Mouse (Mus musculus) layer of hippocampus, adult 9-11 months (tissue): ENCODE results near the gene Pgs1.

Source experiments
- DNase-seq: peaks from one replicate; pipeline ENCODE4 v3.0.0; 2022

Pgs1 gene

GRCm38 (mm10) chr11:117977694-117978360, 8.3 kb upstream of the Pgs1 start:
- DNase-seq, result no peak

DNA sequence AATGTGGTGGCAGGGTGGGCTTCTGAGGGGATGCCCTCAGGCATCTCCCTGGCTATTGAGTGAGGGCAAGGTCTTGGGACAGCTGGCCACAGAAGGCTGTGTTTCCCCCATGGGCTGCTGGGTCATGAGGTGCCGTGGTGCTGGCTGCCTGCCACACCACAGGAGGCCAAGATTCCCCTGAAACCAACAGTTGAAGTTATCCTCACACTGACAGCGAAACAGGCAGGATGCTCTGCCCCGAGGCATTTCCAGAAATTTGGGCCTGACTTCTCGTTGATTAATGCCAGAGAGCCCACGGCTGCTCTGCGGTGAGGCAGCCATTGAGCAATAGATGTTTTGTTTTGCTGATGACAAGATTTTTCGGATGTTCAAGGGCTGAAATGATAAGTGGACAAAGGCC, 6.7 kb upstream of the Pgs1 start:
- no peak for DNase-seq

GRCm38 (mm10) chr11:117982426-117982825, 3.7 kb upstream of the Pgs1 start:
- DNase-seq, result no peak

DNA sequence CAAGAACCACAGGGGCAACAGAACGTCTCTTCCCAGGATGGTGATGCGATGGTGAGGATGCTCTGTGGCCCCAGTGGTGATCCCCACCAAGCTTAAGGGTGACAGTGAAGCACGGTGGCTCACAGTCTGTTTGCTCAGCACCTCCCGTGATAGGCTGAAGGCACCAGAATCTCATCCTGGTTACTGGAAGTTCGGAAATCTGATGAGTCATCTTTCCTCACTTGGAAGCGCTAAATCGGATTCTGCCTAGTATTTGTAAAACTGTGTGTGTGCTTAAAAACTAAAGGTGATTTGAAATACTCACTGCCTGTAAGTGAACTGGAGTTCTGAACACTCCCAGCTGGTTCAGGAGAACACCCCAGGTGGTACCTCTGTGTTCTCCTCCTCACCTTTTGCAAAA, 2.3 kb upstream of the Pgs1 start:
- DNase-seq, result no peak

DNA sequence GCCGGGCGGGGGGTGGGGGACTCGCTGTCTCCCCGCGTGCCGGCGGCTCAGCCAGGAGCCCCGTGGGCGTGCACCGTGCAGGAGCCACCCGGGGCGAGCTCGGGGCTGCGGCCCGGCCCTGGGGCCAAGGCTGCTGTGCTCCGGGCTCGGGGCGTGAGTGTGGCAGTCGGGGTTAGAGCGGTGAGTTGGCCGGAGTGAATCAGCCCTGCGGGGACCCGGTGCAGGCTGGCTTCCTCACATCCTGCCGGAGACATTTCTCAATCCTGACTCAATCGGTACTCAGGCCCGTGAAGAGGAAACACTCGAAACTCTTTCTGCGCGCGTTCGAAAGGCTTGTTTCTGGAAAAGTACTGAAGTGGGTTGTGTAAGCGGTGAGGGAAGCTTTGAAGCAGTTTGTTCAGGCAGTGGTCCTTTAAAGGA, 950 bp downstream of the Pgs1 start:
- DNase-seq, result no peak

DNA sequence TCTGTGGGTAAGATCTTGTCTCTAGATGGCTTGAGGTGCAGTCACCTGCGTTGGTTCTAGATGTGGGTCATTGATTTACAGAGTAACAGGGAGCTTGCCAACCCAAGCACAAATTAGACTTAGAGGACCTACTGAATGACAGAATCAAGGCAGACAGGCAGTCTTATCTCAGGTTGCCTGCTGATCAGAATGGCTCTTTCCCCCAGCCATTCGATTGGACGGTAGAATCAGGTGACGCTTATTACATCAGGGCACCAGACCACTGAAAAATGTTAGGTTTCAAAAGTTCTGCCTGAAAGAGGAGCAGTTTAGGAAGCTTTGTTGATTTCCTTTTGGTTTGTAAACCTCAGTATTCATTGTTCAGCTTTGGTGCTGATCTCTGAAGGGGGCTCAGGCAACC, 1.9 kb downstream of the Pgs1 start:
- DNase-seq, result no peak

DNA sequence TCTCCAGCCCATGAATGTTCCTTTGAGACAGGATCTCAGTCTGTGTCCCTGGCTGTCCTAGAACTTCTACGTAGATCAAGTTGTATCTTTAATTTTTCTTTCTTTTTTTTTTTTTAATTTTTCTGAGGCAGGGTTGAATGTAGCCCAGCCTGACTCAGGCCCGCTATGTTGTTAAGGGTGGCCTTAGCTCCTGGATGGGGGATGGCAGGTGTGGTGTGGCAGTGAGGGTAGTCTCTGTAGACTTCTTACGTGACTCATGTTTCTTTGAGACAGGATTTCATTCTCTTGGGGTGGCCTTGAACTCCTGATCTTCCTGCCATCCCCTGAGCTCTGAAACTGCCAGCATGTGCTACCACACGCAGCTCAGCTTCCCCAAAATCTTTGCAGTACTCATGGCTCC, 3.1 kb downstream of the Pgs1 start:
- DNase-seq, result no peak

- DNase-seq, result no peak
These were observed 3.8 kb downstream of the Pgs1 start for GRCm38 (mm10) chr11:117989926-117990325.

DNA sequence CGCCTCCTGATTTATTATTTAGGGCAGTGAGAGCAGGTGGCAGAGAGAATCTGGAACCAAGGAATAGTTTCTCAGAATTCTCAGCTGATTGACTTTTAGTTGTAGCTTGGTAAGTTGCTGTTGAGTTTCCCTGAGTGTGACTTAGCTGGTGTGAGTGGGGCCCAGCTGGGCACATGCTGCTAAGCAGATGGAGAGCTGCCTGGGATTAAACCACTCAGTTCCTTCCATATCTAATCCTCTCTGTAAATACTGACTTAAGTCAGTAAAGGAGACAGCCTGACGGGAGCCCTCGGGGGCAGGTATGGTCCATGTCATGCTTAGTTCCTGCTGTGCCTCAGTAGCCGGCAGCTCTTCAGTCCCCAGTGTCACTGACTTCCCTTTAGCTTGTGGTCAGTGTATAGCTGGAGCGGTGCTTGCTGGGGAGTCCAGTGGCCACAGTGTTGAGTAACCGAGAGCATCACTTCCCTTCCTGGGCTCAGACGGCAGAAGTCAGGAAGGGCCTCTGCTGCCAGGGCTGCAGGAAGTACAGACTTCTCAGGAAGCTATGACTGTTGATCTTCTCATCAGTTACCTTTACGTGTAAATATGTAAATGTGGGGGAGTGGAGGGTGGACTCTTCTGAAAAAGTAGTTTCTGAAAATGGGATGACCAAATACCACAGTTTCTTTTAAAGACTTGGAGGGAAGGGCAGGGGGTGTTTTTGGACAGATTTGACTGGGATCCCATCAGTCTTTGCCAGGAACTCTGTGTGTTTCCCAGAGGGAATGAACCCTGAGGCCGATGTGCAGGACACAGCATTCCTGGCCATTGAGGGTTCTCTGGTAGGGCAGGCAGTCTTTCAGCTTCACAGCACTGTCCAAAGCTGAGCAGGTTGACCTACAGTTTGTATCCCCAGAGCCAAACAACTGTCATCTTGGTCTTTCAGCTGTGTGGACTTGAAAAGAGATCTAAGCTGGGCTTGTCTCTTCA, 5.7 kb downstream of the Pgs1 start:
- peak; percentile 85 for DNase-seq

DNA sequence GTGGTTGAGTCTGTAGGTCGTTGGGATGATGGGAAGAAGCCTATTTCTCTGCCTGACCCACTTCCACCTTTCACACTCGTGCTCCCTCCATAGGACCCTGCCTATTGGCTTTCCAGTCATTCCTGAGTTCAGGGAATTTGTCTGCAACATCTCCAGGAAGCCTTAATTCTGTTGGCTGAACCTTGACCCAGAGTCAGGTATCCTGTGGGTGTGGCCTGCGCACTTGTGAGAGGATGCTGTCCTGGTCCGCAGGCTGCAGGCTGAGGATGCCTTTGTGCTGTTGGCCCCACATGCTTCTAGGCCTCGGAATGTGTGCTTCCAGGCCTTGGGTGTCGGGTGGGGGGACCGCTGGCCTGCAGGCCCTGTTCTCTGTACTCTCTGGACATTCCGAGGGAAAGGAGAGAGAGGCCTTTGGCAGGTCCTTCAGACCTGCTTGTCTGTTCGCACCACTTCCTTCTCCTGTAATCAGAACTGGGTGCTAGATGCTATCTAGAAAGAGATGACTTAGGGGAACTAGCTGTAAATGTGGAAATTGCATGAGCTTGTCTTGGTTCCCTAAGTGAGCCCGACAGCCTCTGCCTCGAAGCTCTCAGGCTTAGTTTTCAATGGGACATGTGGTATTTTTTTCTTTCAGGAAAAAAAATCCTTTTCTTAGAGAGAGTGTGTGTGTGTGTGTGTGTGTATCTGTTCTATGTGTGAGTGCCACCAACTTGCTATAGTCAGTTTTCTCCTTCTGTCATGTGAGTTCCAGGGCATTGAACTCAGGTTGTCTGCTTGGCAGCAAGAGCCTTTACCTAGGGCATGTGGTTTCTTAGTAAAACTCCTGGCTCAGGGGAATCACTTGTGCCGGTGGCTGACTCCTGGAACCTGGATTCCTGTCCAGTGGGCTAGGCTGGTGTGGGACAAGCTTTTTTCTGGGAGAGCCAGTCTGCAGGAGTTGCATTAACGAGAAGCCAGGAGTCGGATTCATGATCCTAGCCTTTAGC, 7.4 kb downstream of the Pgs1 start:
- DNase-seq, result no peak

- no peak for DNase-seq
These were observed 8.4 kb downstream of the Pgs1 start for GRCm38 (mm10) chr11:117994250-117995057.

GRCm38 (mm10) chr11:117995255-117995654, 9.2 kb downstream of the Pgs1 start:
- no peak for DNase-seq

DNA sequence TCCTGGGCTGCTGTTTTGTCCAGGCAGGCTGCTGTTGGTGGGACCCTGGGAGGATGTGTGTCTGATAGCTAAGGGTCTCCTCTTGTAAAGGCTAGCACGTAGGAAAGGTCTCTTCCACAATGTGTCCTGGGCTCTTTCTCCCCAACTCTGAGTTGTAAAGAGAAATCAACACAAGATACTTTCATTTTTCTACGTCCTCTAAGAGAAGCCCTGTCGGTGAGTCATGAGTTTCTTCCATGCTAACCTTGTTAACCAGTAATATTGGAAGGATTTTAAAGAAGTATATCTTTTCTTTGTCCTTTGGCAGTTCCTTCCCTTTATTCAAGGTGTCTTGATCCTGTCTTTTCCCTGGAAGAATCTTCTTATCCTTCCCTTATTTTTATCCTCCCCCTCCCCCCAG, 9.6 kb downstream of the Pgs1 start:
- no peak for DNase-seq

- no peak for DNase-seq
These were observed 10.0 kb downstream of the Pgs1 start for GRCm38 (mm10) chr11:117996066-117996465.

GRCm38 (mm10) chr11:117997085-117997484, 11.0 kb downstream of the Pgs1 start:
- no peak for DNase-seq

DNA sequence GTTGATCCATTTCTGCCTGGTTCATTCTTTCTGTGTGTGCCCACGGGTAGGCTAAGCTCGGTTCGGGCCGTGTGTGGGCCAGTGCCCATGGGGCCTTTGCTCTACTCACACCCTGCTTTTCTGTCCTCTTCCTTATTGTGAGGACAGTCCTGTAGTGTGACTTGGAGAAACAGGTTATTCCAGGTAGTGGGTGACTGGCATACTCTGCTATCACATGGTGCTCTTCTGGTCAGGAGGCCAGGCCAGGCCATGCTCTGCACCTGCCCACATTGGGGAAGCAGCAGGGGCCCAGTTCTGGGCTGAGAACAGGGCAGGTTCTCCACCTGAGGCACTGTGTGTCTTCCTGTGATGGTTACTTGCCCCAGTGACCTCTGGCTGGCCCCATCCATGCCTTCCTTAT, 12.3 kb downstream of the Pgs1 start:
- no peak for DNase-seq

DNA sequence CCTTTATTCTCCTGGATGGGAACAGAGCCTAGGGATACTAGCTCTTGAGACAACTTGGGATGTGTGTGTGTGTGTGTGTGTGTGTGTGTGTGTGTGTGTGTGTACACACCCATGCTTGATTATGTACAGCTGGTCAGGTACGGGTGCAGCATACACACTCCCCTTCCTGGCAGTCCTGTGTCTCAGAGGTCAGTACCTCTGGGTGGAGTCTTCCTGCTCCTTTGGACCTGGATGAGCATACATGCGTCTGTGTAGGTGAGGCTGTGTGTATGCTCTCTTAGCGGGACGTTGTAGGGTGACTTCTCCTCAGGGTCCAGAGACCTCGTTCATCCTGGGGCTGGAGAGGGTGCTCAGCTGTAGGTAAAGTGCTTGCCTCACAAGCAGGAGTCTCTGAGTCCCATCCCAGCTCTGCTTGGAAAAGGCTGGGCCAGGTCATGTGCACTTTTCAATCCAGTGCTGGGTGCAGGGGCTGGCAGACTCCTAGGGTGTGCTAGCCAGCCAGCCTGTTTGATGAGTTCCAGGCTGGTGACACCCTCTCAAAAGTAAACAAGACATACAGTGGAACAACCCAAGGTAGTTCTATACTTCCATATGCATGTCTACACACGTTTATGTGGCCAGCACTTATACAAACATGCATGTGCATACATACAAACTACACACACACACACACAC, 13.3 kb downstream of the Pgs1 start:
- no peak for DNase-seq

DNA sequence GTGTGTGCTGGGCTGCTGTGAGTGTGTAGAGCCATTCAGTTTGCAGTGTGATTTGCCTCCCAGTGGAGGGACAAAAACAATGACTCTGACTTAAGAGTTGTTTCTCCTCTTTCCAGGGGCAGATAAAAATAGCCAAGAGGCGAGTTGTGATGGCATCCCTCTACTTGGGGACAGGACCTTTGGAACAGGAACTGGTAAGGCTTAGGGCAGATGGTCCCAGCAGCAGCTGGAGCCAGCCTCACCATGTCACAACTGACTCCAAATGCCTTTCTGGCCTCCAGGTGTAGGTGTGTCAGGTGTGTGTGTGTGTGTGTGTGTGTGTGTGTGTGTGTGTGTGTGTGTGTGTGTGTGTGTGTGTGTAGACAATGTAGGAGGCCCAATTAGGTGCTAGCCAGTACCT, 14.0 kb downstream of the Pgs1 start:
- DNase-seq, result no peak

DNA sequence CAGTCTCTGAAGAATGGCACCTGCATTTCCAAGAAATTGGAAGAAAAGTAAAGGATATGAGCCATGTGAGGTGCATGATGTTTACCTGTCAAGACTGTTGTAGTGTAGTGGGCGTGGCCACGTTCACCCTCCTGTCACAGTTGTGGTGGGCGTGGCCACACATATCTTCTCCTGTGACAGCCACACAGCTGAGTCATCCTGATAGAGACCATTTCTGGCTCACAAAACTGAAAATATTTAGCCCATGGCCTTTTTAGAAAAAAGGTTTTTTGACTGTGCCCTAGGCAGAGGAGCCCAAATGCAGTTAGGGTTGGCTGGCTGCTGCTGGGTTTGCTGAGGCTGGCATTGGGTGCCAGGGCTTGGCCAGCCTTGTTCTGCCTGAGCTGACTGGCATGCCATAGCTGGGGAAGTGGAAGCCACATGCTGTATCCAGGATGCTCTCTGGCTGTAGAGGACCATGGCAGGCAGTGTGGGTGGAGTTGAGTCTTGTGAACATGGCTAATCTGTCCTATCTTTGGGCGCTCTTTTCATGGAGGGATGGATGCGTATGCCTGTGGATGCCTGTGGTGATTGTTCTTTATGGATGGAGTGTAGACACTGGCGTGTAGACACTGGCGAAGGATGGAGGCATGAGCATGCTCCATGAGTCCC, 14.6 kb downstream of the Pgs1 start:
- DNase-seq, result no peak

DNA sequence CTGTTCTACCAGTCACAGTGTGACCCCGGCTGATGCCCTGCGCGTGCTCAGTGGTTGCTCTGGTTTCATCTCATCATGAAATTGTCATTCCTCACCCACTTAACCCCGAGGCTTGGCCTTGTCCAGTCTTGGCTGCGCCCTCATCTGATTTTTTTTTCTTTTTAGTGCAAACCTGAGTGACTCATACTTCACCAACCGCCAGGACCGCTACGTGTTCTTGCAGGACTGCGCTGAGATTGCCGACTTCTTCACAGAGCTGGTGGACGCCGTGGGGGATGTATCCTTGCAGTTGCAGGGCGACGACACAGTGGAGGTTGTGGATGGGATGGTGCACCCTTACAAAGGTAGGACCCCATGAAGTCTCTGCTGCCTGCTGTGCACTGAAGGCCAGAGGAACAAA, 17.1 kb downstream of the Pgs1 start:
- DNase-seq, result no peak

- no peak for DNase-seq
These were observed 17.6 kb downstream of the Pgs1 start for GRCm38 (mm10) chr11:118003718-118004117.
